Mouse (Mus musculus) brain, adult 2 months (tissue): ENCODE data around the gene Nme4.
A peak's percentile ranks its signal among the peaks of the same experiment; 100 is the strongest.

Source experiments
- DNase-seq: peaks from one replicate; pipeline ENCODE4 v3.0.0; 2011; ENCODE audit warnings: low read depth, low spot score

Nme4 gene

DNA sequence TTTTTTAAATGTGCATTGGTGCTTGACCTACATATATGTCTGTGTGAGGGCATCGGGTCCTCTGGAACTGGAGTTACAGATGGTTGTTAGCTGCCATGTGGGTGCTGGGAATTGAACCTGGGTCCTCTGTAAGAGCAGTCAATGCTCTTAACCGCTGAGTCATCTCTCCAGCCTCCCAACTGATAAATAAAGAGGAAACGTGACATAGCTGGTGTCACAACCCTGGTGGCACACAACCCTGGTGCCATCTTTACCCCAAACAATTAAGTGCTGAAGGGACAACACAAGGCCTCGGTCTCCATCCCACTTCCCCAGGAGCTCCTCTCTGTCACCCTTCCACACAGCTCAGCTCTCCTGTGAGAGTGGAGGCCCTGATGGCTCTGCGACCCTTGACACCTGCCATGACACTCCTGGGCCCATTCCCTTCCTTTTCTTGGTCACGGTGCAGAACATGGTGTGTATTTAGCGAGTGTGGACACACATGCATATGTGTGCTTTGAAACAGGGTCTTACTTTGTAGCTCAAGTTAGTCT is 28.8 kb downstream of the Nme4 start:
- no peak for DNase-seq

DNA sequence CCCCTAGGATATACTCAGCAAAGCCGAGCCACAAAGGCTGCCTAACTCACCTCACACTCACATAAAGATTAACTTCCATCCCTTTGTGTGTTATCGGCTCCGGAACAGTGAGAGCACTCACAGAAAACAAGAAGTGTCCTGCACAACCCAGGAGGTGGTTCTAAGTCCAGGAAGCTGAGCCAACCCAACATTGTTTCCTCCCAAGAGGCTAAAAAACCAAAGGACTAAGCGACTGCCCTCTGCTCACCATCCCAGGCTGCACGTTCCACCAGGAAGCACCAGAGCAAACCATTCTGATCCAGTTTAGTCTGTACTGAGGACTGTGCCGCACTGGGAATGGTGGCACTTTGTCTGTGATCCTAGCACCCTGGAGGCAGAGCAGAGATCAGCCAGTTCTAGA is 30.5 kb downstream of the Nme4 start:
- no peak for DNase-seq

DNA sequence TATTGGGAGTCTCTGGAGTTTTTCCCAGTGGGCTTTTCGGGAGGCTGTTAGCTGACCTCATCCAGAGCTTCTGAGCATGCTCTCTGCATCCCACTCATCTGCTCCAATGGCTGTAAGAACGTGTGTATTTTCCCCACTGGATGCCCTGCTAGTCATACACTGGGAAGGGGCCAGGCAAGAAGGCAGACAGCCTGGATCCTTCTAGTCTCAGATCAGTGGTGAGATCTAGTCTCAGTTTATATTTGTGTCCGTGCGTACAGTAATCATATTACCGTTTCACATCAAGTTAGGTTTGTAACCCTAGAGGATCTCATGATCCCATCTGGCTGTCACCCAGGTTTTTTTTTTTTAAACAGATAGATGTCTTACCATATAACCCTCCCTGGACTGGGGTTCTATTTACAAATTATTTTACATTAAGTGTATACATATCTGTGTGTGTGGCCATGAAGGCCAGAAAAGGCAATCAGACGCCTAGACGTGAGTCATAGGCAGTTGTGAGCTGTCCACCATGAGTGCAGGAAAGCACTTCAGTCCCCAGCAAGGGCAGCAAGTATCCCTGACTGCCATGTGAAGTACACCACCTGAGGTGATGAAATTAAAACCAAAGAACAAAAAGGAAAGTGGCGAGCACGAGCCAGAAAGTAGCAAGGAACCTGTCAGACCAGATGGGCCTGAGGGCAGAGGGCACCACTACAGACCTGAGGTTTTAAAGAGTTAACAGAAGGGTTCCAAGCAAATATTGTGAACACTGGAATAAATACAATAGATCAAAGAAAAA is 37.4 kb downstream of the Nme4 start:
- no peak for DNase-seq

DNA sequence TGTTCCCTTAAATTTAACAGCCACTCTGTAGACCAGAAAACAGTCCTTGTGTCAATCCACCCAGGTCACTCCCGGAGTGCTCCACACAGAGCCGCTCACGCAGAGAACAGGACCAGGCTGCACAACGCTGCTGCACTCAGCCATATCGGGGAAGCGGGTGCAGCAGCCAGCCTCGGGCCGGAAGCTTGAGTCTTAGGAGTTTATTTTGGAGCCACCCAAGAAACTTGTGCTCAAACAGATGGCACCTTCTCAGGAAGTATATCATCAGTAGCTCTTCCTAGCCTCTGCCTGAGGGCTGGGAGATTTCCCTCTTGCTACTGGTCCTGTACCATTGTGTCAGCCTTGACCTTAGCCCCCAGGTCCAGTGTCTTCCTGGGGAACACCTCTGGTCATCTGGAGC is 38.1 kb downstream of the Nme4 start:
- DNase-seq: peak; percentile 71

DNA sequence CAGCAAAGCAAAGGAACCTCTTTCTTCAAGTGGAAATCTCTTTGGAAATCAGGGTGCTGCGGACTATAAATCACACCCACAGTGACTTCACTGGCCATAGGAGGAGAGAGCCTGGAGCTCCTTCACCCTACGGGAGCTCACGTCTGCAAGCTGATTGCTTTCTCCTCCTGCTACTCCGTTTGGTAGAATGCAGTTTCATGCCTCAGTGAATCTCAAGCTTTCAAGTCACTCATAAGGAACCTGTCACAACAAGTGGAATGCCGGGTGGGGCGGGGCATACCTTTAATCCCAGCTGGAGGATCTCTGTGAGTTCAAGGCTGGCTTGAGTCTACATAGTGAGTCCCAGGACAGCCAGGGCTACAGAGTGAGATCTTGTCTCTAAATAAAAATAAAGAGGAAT is 40.2 kb downstream of the Nme4 start:
- DNase-seq: no peak

DNA sequence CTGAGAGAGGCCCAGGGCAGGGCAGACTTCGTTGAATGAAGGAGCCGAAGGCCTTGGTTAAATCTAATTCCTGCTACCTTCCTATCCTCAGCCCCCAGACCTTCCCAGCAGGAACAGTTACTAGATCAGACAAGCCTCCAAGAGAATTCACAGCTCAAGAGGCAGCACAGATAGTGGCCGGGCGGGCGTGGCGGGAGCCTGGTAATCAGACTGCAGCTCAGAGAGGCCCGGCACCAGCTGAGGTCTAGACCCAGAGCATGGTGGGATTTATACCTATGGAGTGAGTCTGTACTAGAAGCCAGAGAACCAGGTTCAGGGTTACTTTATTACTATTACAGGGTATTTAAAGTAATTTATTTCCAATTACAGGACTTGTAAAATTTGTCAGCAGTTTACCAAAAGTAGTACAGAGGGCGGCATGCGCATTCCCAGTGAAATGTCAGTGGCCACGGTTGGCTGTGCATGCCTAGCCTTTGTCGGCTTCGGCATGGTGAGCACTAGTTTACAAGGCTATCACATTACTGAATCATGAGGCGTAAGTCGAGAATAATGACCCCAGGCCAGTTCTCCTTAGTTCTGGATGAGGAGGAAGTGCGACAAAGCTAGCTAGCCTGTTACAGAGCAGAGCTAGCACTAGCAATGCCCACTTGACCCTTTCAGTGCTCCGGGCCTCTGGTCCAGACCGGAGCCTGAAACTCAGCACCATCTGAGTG is 41.1 kb downstream of the Nme4 start:
- DNase-seq: no peak

DNA sequence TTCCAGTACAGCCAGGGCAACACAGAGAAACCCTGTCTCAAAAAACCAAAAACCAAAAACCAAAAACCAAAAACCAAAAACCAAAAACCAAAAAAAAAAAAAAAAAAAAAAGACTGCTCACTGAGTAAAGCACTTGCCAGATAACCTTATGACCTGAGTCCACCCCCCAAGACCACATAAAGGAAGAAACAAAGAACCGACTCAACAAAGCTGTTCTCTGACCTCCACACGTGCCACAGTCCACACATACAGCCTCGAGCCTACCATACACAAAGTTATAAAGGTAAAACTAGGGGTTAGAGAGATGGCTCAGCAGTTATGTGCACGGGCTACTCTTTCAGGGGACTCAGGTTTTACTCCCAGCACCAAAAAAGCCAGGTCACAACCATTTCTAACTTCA is 42.7 kb downstream of the Nme4 start:
- DNase-seq: no peak

DNA sequence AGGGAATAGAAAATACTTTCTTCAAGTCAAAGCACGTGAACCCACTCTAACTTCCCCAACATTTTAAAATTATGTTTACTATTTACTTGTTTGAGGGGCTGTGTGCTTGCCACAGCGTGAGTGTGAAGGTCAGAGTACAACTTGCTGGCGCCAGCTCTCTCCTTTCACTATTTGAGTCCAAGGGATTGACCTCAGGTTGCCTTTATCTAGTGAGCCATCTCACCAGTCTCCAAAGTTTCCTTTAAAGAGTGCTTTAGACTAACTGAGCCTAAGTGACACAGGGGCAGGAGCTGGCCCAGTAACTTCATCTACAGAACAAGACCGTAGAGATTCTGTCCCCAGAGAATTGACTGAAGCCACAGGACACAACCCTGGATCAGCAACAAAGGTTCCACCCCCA is 43.3 kb downstream of the Nme4 start:
- no peak for DNase-seq

DNA sequence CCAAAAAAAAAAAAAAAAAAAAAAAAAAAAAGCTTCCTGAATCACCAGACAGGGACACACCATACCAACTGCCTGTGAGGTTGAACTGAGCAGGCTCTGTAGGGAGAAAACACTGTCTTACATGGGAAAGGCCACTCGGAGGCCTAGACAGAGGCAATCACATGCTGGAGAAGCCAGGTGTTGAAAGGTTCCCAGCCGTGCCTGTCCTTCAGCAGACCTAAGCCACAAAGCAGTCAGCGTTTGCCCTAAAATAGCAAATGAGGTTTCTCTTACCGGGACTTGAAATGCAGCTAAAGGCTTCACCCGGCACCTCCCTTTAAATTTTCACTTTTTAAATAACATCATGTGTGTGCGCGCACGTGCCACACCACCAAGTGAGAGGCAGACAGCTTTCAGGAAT is 47.3 kb downstream of the Nme4 start:
- peak; percentile 58 for DNase-seq

DNA sequence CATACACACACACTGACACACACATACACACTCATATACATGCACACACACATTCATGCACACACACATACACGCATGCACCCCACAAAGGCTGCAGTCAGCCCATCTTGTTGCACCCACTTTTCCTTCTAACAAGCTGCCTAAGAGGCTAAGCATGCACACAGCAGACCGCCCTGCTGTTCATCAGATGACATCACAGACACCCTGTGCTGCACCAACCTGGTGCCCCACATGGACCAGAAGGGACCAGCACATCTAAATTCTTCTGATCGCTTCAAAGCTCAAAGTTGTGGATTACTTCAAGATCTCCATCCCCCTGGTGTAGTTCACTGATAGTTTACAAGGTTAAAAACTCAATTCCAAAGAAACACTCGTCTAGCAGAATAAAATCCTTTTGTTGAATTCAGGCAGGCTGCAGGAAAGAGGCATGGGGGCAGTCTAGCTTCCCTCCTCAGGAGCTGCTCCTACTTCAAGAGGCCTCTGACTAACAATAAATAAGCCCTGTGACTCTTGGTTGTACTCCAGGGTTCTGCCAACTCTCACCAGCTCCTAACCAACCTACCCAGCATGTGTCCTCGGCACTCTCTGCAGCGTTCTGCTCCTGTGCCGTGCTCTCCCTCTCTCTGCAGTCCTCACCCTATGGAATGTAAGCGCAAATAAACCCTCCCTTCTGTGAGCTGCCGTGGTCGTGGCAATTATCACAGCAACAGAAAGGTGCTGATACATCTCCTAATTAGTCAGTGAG is 49.0 kb downstream of the Nme4 start:
- peak; percentile 85 for DNase-seq

DNA sequence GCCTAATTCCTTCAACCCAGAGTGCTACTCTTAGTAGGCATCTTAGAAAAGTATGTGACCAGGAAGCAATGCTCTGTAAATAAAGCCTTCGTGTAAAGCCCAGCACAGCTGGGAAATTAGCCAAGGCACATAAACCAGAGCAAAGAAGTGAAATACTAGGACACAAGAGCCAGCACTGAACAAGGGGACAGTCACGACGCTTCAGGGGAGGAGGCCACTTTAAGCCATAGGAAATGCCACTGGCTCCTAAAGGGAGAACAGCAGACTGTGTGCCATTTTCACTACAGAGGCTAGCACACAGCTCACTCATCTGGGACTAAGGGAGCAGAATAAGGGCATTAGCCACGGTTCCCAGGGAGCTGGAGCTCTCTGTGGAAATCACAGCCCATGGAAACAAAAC is 50.1 kb downstream of the Nme4 start:
- peak; percentile 38 for DNase-seq

DNA sequence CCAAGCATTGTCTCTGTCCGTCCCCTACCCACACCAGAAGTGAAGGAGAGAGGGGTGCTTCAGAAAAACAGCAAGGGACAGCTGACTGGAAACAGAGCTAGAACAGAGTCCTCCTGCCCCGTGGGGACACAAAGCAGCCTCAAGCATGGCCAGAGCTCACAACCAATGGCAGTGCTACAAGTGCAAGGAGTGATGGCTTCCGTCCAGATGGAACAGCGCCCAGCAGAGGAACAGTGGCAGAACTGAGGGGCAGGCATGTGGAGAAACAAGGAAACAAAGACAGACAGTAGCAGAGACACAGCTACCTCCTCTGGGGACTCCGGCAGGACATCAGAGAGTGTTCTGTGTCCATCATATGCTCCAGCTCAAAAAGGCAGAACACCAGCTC is 52.2 kb downstream of the Nme4 start:
- peak; percentile 96 for DNase-seq

DNA sequence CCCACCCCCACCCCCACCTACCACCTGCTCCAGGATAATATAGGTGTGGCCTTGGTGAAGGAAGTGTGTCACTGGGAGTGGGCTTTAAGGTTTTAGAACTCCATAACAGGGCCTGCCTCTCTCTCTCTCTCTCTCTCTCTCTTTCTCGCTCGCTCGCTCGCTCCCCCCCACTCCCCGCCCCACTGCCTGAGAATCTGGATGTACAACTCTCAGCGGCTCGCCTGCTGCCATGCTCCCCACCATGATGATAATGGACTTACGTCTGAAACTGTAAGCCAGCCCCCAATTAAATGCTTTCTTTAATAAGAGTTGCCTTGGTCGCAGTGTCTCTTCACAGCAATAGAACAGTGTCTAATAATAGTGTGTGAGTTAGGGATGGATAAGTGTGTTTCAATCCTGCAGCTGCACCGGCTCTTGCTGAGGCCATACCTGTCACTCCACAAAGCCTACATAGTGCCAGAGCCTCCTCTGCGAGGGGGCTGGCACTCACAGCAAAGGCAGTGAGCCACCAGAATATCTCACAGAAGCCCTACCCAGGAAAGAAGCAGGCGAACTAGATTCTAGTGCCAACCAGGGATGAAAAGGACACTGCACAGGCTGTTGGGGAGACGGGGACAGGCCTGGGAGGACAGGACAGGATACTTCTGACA is 52.7 kb downstream of the Nme4 start:
- DNase-seq: peak; percentile 86
